Mouse (Mus musculus) midbrain, embryonic 15.5 days (tissue): ENCODE results near the gene Galnt10. TPM values are rescaled to one million over a fixed set of nuclear protein-coding genes. Genes with fewer than 3 reads are reported as not detected.

Source experiments
- ATAC-seq: fragments of 200-750 bp; cut with Nextera tagmentation; replicated peaks from 2 replicates; pipeline ENCODE4 v1.8.0; 2017; ENCODE audit warnings: moderate TSS enrichment
- H3K27ac ChIP-seq: fragments of 300-500 bp; sonication (generic); 2 replicates; pipeline ENCODE4 v1.5.1; 2015; ENCODE audit warnings: mild to moderate bottlenecking, inconsistent platforms
- H3K27me3 ChIP-seq: fragments of 300-500 bp; sonication (generic); replicated peaks from 2 replicates; pipeline ENCODE4 v1.6.1; 2015; ENCODE audit warnings: inconsistent platforms
- H3K36me3 ChIP-seq: fragments of 300-500 bp; sonication (generic); replicated peaks from 2 replicates; pipeline ENCODE4 v1.6.1; 2015; ENCODE audit warnings: inconsistent platforms
- H3K4me1 ChIP-seq: fragments of 300-500 bp; sonication (generic); 2 replicates; pipeline ENCODE4 v1.6.1; 2015; ENCODE audit warnings: inconsistent platforms
- H3K4me2 ChIP-seq: fragments of 300-500 bp; sonication (generic); 2 replicates; pipeline ENCODE4 v1.6.1; 2015; ENCODE audit warnings: inconsistent platforms, mild to moderate bottlenecking, moderate library complexity
- H3K4me3 ChIP-seq: fragments of 300-500 bp; sonication (generic); 2 replicates; pipeline ENCODE4 v1.5.1; 2015; ENCODE audit warnings: mild to moderate bottlenecking, inconsistent platforms
- H3K9ac ChIP-seq: fragments of 300-500 bp; sonication (generic); 2 replicates; pipeline ENCODE4 v1.6.1; 2015; ENCODE audit warnings: mild to moderate bottlenecking, inconsistent platforms
- H3K9me3 ChIP-seq: fragments of 300-500 bp; sonication (generic); 2 replicates; pipeline ENCODE4 v1.6.1; 2016; ENCODE audit warnings: inconsistent platforms
- WGBS: fragments of 180-500 bp; shearing (Covaris S2); methylation state at CpG from one replicate; pipeline ENCODE4 v1.1.7; 2015; ENCODE audit warnings: mixed read lengths; 5-methylcytosine and 5-hydroxymethylcytosine counted together
- polyA plus RNA-seq: library from polyadenylated mRNA; unstranded; fragments of >200 nt; fragmentation: Nextera tagmentation; extraction: Ambion mirVana; gene quantifications from 2 replicates; pipeline ENCODE4 v1.2.1, GENCODE M21; 2015

Gene Galnt10
- 16.4 and 16.5 TPM in 2 replicates for polyA plus RNA-seq

DNA sequence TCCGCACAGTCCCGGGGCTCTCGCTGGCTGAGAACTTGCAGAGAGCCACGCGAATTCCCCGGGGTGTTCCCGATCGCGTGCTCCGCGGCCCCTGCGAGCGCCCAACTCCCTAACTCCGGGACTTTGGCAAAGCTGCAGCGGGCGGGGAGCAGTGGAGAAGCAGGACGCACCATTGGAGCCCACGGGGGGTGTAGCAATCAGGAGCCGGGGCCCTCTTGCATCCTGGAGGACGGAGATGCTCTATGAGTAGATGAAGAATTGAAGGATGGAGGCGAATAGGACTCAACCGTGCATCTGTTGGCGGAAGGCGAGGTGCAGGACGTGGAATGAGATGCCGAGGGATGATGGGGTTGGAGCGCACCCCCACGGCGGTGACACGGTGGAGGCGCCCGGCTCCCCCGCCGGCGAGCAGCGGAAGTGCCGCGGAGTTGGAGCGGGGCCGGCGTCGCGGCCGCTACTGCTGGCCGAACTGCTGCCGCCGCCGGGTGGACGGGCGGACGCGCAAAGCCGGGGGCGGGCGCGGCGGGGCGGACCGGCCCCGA lies at the start of gene Galnt10:
Gene Galnt10 (plus strand): TSS at position 425 of the 542 bp plus-strand sequence.
- no peaks in the 10 kb centered on the region for H3K9me3 ChIP-seq
- no peaks in the 10 kb centered on the region for H3K27me3 ChIP-seq
- peak within 1 kb of the TSS; percentile 83 for H3K27ac ChIP-seq
- peak; percentile 89 for ATAC-seq
- WGBS: under 1% methylated on average over 50 of the region's 60 CpGs
- H3K4me3 ChIP-seq: peak within 1 kb of the TSS; percentile 78
- H3K4me2 ChIP-seq: peak within 1 kb of the TSS; percentile 94
- H3K4me1 ChIP-seq: peaks cover 40% of the 10 kb centered on the region
- H3K9ac ChIP-seq: peak within 1 kb of the TSS; percentile 65
- H3K36me3 ChIP-seq: no peaks in the 10 kb centered on the region

DNA sequence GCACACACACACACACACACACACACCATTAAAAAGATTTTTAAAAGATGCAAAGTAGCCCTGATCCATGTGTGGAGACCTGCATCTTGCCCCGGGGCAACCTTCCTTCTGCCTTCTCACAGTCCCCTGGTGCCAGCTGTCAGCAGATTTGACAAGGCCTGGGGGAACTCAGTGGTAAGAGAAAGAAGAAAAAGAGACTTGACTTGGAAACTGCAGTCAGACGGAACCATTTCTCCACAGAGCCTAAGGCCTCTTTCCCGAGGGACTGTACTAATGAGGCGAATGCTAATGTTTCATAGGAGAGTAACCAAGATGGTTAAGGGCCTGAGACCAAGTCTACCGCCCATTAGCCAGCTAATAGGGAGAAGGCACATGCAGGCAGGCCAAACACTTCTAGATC lies 49.3 kb upstream of the Galnt10 start:
- Histone ChIP-seq H3K4me1 (peaks cover 18% of the 10 kb centered on the region), H3K36me3 (no peaks in the 10 kb centered on the region), H3K27me3 (no peaks in the 10 kb centered on the region), H3K27ac (0 out of 2 replicates have a peak overlapping the region, but pooled peaks have one; percentile 5), H3K9ac (no peak overlapping the region), H3K9me3 (no peaks in the 10 kb centered on the region), H3K4me3 (no peak overlapping the region), H3K4me2 (no peak overlapping the region)
- 61% methylated on average over 5 of the region's 5 CpGs for WGBS
- ATAC-seq: peak; percentile 28; the same call in 1 of the 2 replicates

DNA sequence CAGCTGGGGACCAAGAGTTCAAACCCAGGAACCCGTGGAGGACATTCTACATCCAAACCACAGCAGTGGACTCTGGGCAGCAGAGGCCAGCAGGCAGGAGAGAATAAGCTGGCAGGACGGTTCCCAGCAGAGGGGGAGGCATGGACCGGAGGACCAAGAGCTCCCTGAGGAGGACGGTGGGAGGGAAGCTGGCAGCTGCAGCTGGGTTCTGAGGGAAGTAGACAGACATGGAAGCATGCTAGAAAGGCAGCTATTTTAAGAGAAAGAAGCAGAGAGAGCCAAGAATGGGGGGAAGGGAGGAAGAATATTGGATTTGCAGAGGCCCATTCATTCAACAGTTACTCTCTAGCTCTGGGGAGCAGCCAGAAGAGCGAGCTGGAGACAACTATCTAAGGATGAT lies 47.1 kb upstream of the Galnt10 start:
- Histone ChIP-seq H3K27me3 (no peaks in the 10 kb centered on the region), H3K27ac (no peak overlapping the region), H3K4me2 (no peak overlapping the region), H3K9me3 (no peaks in the 10 kb centered on the region), H3K36me3 (no peaks in the 10 kb centered on the region), H3K4me1 (peaks cover 29% of the 10 kb centered on the region), H3K4me3 (no peak overlapping the region), H3K9ac (no peak overlapping the region)
- no peak for ATAC-seq
- 44% methylated on average over 5 of the region's 5 CpGs for WGBS

DNA sequence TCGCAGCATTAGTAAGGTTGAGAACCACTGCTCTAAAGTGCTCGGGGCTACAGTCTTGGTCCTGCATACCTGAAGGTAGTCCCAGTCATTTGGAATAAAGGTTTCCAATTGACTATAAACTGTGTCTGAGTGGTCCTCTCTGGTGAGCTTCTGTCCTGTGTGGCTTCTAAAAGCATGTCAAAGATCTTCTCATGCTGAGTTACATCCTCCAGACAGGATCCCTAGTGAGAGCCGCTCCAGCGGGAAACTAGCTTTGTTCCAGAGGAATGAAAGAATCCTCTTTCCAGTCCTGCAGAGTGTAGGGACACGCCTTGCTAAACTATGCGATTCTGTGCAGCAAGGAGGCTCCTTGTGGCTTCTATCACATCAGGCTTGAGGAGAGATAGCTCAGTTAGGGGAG lies 45.9 kb upstream of the Galnt10 start:
- no peak for ATAC-seq
- Histone ChIP-seq H3K4me1 (peaks cover 29% of the 10 kb centered on the region), H3K9me3 (no peaks in the 10 kb centered on the region), H3K4me2 (no peak overlapping the region), H3K27me3 (peaks cover 2% of the 10 kb centered on the region; the same call in 1 of the 2 replicates), H3K4me3 (no peak overlapping the region), H3K27ac (no peak overlapping the region; the same call in 1 of the 2 replicates), H3K9ac (no peak overlapping the region), H3K36me3 (no peaks in the 10 kb centered on the region)
- 46% methylated on average over 6 of the region's 6 CpGs for WGBS

GRCm38 (mm10) chr11:57600113-57600512 lies 45.1 kb upstream of the Galnt10 start:
- Histone ChIP-seq H3K9me3 (no peaks in the 10 kb centered on the region), H3K4me1 (peaks cover 35% of the 10 kb centered on the region), H3K4me2 (no peak overlapping the region), H3K4me3 (no peak overlapping the region), H3K36me3 (no peaks in the 10 kb centered on the region), H3K27me3 (peaks cover 2% of the 10 kb centered on the region; the same call in 1 of the 2 replicates), H3K9ac (no peak overlapping the region), H3K27ac (peak overlapping the region; percentile 58)
- ATAC-seq: 0 out of 2 replicates have a peak, but pooled peaks have one; percentile 27
- WGBS: 9% methylated on average over 8 of the region's 8 CpGs

DNA sequence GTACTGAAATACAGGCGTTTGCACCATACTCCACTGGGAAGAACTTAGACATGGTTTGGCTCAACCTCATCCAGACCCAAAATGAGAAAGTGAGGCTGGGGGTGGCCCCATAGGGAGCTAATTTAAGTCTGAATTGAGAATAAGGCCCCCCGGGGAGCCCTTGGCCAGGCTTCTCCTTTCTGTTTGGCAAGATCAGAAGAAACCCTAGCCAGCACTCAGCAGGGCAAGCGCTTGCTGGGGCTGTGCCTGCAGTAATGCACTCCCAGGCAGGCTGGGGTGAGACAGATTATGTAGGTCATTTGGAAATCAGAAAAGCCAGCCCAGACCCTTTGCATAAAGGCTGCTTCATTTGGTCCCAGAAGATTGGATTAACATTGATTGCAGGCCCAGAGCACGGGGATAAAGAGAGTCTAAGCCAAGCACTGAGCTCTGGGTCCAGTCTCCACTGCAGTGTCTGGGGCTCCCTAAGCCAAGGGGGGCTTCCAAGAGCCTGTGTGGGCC lies 44.6 kb upstream of the Galnt10 start:
- Histone ChIP-seq H3K27ac (peak overlapping the region; percentile 58), H3K36me3 (no peaks in the 10 kb centered on the region), H3K9ac (no peak overlapping the region), H3K9me3 (no peaks in the 10 kb centered on the region), H3K27me3 (peaks cover 2% of the 10 kb centered on the region; the same call in 1 of the 2 replicates), H3K4me1 (peaks cover 40% of the 10 kb centered on the region), H3K4me3 (no peak overlapping the region), H3K4me2 (no peak overlapping the region)
- WGBS: 6% methylated on average over 4 of the region's 4 CpGs
- peak; percentile 90 for ATAC-seq

DNA sequence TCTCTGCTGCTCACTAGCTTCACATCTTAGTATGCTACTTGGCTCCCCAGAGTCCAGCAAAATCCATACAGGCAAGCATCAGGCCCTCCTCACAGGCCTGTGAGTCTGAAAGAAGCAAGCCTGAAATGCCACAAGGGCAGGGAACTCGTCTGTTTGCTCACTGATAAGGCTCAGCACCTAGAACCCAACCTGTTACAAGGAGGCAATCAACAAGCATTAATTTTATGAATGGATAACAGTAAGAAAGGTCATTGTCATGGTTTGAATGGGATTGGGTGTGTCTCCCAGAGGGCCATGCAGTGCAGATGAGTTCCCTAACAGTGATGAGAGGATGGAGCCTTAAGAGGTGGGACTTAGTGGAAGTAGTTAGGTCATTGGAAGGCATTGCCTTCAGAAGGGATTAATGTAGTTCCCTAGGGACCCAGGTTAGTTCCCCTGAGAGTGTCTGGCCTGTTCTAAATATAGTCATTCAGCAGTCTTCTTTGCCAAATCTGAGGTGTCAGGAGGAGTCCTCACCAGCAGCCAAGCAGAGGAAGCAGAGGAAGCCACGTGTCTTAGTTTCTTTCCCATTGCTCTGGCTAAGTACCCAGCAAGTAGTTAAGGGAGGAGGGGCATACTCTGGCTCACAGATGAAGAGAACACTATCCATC lies 43.3 kb upstream of the Galnt10 start:
- Histone ChIP-seq H3K27ac (peak overlapping the region; percentile 58; the same call in 1 of the 2 replicates), H3K36me3 (no peaks in the 10 kb centered on the region), H3K4me1 (peaks cover 41% of the 10 kb centered on the region), H3K4me3 (no peak overlapping the region), H3K27me3 (peaks cover 2% of the 10 kb centered on the region; the same call in 1 of the 2 replicates), H3K4me2 (no peak overlapping the region), H3K9me3 (no peaks in the 10 kb centered on the region), H3K9ac (no peak overlapping the region)
- WGBS: 72% methylated on average over 2 of the region's 2 CpGs
- no peak for ATAC-seq

DNA sequence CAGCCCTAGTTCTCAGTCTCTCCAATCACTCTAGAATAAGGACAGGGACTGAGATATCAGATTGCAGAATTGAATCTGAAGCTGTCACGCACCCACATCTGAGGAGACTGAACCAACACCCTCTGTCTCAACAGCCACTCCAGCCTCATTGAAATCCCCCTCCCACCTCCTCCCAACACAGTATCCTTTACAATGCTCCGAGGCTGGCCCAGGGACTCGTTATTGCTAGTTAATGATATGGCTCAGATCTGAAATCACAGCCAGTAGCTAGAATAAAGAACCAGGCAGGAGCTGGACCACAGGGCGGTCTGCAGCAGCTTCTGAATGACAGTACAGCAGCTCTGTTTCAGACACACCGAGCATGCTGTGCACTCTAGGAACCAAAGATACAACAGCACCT lies 40.2 kb upstream of the Galnt10 start:
- Histone ChIP-seq H3K4me2 (no peak overlapping the region), H3K4me3 (no peak overlapping the region), H3K4me1 (peaks cover 32% of the 10 kb centered on the region), H3K27me3 (peaks cover 2% of the 10 kb centered on the region; the same call in 1 of the 2 replicates), H3K27ac (no peak overlapping the region; the same call in 1 of the 2 replicates), H3K36me3 (no peaks in the 10 kb centered on the region), H3K9ac (no peak overlapping the region), H3K9me3 (no peaks in the 10 kb centered on the region)
- WGBS: 26% methylated on average over 5 of the region's 5 CpGs
- ATAC-seq: no peak

GRCm38 (mm10) chr11:57605660-57606059 lies 39.6 kb upstream of the Galnt10 start:
- H3K4me1 ChIP-seq: peaks cover 26% of the 10 kb centered on the region
- WGBS: 80% methylated on average over 3 of the region's 3 CpGs
- no peaks in the 10 kb centered on the region for H3K9me3 ChIP-seq
- H3K36me3 ChIP-seq: no peaks in the 10 kb centered on the region
- peaks cover 2% of the 10 kb centered on the region; the same call in 1 of the 2 replicates for H3K27me3 ChIP-seq
- no peak for ATAC-seq
- H3K4me2 ChIP-seq: no peak overlapping the region
- no peak overlapping the region for H3K4me3 ChIP-seq
- no peak overlapping the region; the same call in 1 of the 2 replicates for H3K27ac ChIP-seq
- H3K9ac ChIP-seq: no peak overlapping the region

DNA sequence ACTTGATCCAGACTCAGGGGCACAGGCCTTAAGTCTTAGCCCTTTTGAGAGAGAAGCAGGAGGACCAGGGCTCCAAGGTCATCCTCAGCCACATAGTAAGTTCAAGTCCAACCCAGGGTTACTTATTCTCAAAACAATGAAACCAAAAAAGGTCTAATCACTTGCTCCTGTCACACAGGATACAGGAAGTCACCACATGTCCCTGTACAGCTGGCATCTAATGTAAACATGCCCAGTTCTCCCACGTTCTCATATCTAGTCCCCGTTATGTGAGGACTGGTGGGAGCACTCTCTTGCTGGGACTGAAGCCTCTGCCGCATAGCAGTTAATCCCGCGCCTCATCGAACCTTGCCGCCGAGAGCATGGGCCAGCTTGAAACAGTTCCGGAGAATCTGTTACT lies 30.7 kb upstream of the Galnt10 start:
- no peaks in the 10 kb centered on the region for H3K9me3 ChIP-seq
- no peak overlapping the region for H3K4me2 ChIP-seq
- H3K9ac ChIP-seq: no peak overlapping the region
- no peaks in the 10 kb centered on the region for H3K36me3 ChIP-seq
- H3K27me3 ChIP-seq: no peaks in the 10 kb centered on the region
- no peak for ATAC-seq
- 73% methylated on average over 9 of the region's 9 CpGs for WGBS
- no peak overlapping the region for H3K4me3 ChIP-seq
- peaks cover 9% of the 10 kb centered on the region for H3K4me1 ChIP-seq
- H3K27ac ChIP-seq: no peak overlapping the region

- ATAC-seq: no peak
- 68% methylated on average over 9 of the region's 9 CpGs for WGBS
- Histone ChIP-seq H3K27ac (no peak overlapping the region), H3K4me1 (peaks cover 9% of the 10 kb centered on the region), H3K9me3 (no peaks in the 10 kb centered on the region), H3K4me2 (no peak overlapping the region), H3K9ac (no peak overlapping the region), H3K4me3 (no peak overlapping the region), H3K27me3 (no peaks in the 10 kb centered on the region), H3K36me3 (no peaks in the 10 kb centered on the region)
Measured at GRCm38 (mm10) chr11:57615286-57615685, 30.0 kb upstream of the Galnt10 start.

DNA sequence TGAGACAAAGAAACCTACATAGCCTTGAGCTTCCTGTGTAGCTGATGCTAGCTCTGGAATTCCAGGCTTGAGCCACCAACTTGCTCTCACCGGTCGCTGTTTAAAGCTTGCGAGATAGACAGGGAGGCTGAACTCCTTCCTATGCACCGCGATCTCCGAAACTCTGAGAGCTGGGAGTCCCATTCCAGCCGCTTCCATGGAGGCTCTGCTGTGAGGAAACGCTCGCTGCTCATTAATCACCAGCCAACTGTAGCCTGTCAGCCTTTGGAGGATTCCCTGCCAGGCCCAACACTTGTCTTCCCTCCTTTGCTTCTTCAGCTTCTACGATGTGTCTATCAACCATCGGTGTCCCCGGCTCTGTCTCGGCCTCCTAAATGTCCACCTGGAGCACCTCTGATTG lies 29.4 kb upstream of the Galnt10 start:
- no peaks in the 10 kb centered on the region for H3K36me3 ChIP-seq
- peaks cover 9% of the 10 kb centered on the region for H3K4me1 ChIP-seq
- no peak overlapping the region for H3K4me3 ChIP-seq
- 81% methylated on average over 13 of the region's 13 CpGs for WGBS
- H3K9me3 ChIP-seq: no peaks in the 10 kb centered on the region
- no peak overlapping the region for H3K4me2 ChIP-seq
- no peak overlapping the region for H3K9ac ChIP-seq
- ATAC-seq: no peak
- H3K27me3 ChIP-seq: no peaks in the 10 kb centered on the region
- H3K27ac ChIP-seq: no peak overlapping the region
